Mouse (Mus musculus) inflammation-experienced regulatory T-cells, adult 6 months (primary cell): Measurements from ENCODE around the gene Jhy. TPM values are rescaled to one million over a fixed set of nuclear protein-coding genes. Genes with fewer than 3 reads are reported as not detected.

Source experiments
- ATAC-seq: one replicate; pipeline ENCODE4 v1.8.0; 2017
- polyA plus RNA-seq, 3 experiments: library from polyadenylated mRNA; unstranded; fragments of 100-300 nt; shearing (Covaris generic); gene quantifications; one replicate each; pipeline ENCODE4 v1.2.1; 2017

The Jhy gene
- polyA plus RNA-seq, 3 experiments from 2014 or later = not detected

GRCm38 (mm10) chr9:40851515-40851914, 112.4 kb downstream of the Jhy start:
- ATAC-seq = no peak

Other genes starting within 250 kb of the Jhy start
- gene Hspa8, start 163.1 kb downstream of the Jhy start, polyA plus RNA-seq = 1,000 to 10,000 TPM; 2,551 to 3,273 (median 2,898) TPM
- gene Bsx, start 90.0 kb downstream of the Jhy start, polyA plus RNA-seq = not detected
- 10 to 100 TPM in 1 of 3 experiments, 1 to 10 TPM in 2; 2.8 to 21.3 (median 3.2) TPM for gene Crtam, start 40.5 kb upstream of the Jhy start, polyA plus RNA-seq
- 10 to 100 TPM; 18.8 to 20.6 (median 20.2) TPM for gene Ubash3b, start 197.6 kb upstream of the Jhy start, polyA plus RNA-seq